Mouse (Mus musculus) E14TG2a.4 (cell line): ENCODE results near the gene Gpt2.

Source experiments
- CTCF ChIP-seq: conservative IDR thresholded peaks from 2 replicates; pipeline ENCODE4 v1.5.1; 2014; ENCODE audit warnings: low read length
- NANOG ChIP-seq: IDR thresholded peaks from 2 replicates; pipeline ENCODE4 v1.6.1; 2014; ENCODE audit warnings: borderline replicate concordance, low read length, mixed read lengths
- POU5F1 ChIP-seq: IDR thresholded peaks from 2 replicates; pipeline ENCODE4 v1.6.1; 2014; ENCODE audit warnings: low read length, borderline replicate concordance

DNA sequence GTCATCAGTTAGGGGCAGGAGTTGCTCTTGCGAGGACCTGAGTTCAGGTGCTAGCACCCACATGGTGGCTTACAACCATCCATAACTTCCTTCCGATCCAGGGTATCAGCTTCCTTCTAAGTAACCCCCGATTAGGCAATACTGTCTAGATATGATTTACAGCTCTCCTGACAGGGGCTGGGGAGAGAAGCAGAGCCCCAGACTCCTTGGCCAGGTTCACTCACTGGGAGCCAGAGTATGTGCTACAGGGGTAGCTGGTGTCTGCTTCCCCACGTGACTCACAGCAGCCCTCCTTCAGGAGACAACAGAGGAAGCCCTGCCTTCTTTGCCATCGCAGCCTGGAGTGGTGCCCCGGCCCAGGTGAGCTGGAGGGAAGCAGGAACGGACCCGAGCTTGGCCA lies 37.6 kb upstream of the Gpt2 start:
- no peak for TF ChIP-seq CTCF
- TF ChIP-seq POU5F1, result no peak
- no peak for TF ChIP-seq NANOG
